Mouse (Mus musculus) B cell, adult 2 months (primary cell): Measurements from ENCODE around the gene Abcc2.

Experiments
- DNase-seq, 2 experiments: peaks; one replicate each; pipeline ENCODE4 v3.0.0; 2022

Abcc2 gene

GRCm38 (mm10) chr19:43780391-43780790, 1.6 kb upstream of the Abcc2 start:
- no peak for DNase-seq

- DNase-seq: no peak
These were observed 2.8 kb downstream of the Abcc2 start for GRCm38 (mm10) chr19:43784761-43785160.

- no peak for DNase-seq
These were observed 4.4 kb downstream of the Abcc2 start for GRCm38 (mm10) chr19:43786249-43787026.

- no peak for DNase-seq
These were observed 7.8 kb downstream of the Abcc2 start for GRCm38 (mm10) chr19:43789817-43790216.

- no peak for DNase-seq
These were observed 10.5 kb downstream of the Abcc2 start for GRCm38 (mm10) chr19:43792537-43792936.

GRCm38 (mm10) chr19:43793951-43794350, 12.0 kb downstream of the Abcc2 start:
- no peak for DNase-seq

GRCm38 (mm10) chr19:43795511-43795910, 13.5 kb downstream of the Abcc2 start:
- no peak for DNase-seq

- DNase-seq: no peak
These were observed 15.2 kb downstream of the Abcc2 start for GRCm38 (mm10) chr19:43797216-43797615.

- DNase-seq: no peak
These were observed 19.5 kb downstream of the Abcc2 start for GRCm38 (mm10) chr19:43801427-43802051.

GRCm38 (mm10) chr19:43803866-43804265, 21.9 kb downstream of the Abcc2 start:
- no peak for DNase-seq

GRCm38 (mm10) chr19:43809331-43809730, 27.3 kb downstream of the Abcc2 start:
- no peak for DNase-seq

- no peak for DNase-seq
These were observed 29.4 kb downstream of the Abcc2 start for GRCm38 (mm10) chr19:43811419-43811818.

- no peak for DNase-seq
These were observed 31.3 kb downstream of the Abcc2 start for GRCm38 (mm10) chr19:43813315-43813714.

GRCm38 (mm10) chr19:43815661-43816414, 33.8 kb downstream of the Abcc2 start:
- DNase-seq: no peak

- no peak for DNase-seq
These were observed 44.9 kb downstream of the Abcc2 start for GRCm38 (mm10) chr19:43826855-43827254.

GRCm38 (mm10) chr19:43832425-43833069, 50.6 kb downstream of the Abcc2 start:
- peak; percentile 74 to 76 for DNase-seq

- DNase-seq: no peak
These were observed 61.2 kb downstream of the Abcc2 start for GRCm38 (mm10) chr19:43843184-43843583.

- DNase-seq: no peak
These were observed 63.4 kb downstream of the Abcc2 start for GRCm38 (mm10) chr19:43845331-43845908.

GRCm38 (mm10) chr19:43847056-43847455, 65.1 kb downstream of the Abcc2 start:
- DNase-seq: no peak

- DNase-seq: no peak
These were observed 66.0 kb downstream of the Abcc2 start for GRCm38 (mm10) chr19:43847966-43848365.

GRCm38 (mm10) chr19:43850026-43850425, 68.0 kb downstream of the Abcc2 start:
- no peak for DNase-seq

- DNase-seq: peak; percentile 28 to 34
These were observed 70.1 kb downstream of the Abcc2 start for GRCm38 (mm10) chr19:43851996-43852630.
